19 mouse cellular contexts compared by ENCODE assay signal in the genomic region with DNA sequence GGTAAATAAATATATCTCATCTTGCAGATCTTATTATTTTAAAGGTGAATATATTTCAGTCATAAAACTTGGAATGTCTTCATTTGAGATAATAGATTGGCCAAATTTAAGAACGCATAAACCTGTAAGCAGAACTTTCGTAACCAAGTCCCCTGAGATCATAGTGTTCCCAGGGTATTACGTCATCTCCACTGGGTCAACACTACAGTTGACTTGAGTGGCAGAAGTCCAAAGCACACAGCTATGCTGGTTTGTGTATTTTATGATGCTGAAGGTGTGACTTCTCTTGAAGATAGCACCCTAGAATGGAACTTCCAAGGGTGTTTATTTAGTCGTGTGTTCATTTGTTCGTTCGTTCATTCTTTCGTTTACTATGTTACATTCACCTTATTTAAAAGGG.
DNase-seq lines count a peak whose midpoint lies in the region; ATAC-seq and TF ChIP-seq lines count a peak whose summit lies in the region.
"Had no signal": no experiment of that assay in that cellular context is flagged by ENCODE, and none has a peak within 500 bp of the region (broad histone marks: within the 10 kb centered on the region; RNA-seq: fewer than 3 reads in every experiment).

No protein-coding gene starts in this region.

- no peak for TF ChIP-seq POLR2A in heart, adult 2 months (IDR thresholded peaks at IDR 0.05; ENCODE audit: insufficient read depth, low read depth, low read length)

- WGBS in heart, adult 2 months, result 70% methylated on average over 7 of the region's 7 CpGs
- WGBS in liver, postnatal 0 days (ENCODE audit: insufficient replicate concordance), result 61% methylated on average over 7 of the region's 7 CpGs
- WGBS in limb, embryonic 10.5 days, result 94% methylated on average over 7 of the region's 7 CpGs

- no peaks in the 10 kb centered on the region for H3K4me1 ChIP-seq in heart, adult 2 months (ENCODE audit: control insufficient read depth, insufficient read depth, low read length)
- H3K4me1 ChIP-seq in liver, postnatal 0 days (ENCODE audit: insufficient read depth), result peaks cover 11% of the 10 kb centered on the region
- H3K4me1 ChIP-seq in limb, embryonic 10.5 days, result peaks cover 22% of the 10 kb centered on the region
- H3K4me1 ChIP-seq: midbrain, embryonic 10.5 days had no signal

- peak; percentile 81 for ATAC-seq in liver, postnatal 0 days
- ATAC-seq in erythroblast, adult 5-6 weeks (replicated peaks; ENCODE audit: low FRiP score, poor library complexity, severe bottlenecking), result no peak
- ATAC-seq: CD4-positive, CD25-positive, alpha-beta regulatory T cell, adult 4 months; inflammation-experienced regulatory T-cells, adult 6 months had no signal

- no peak overlapping the region for H3K4me3 ChIP-seq in heart, adult 2 months
- no peak overlapping the region for H3K4me3 ChIP-seq in liver, postnatal 0 days (ENCODE audit: low read depth, low read length)
- no peak overlapping the region for H3K4me3 ChIP-seq in limb, embryonic 10.5 days
- H3K4me3 ChIP-seq: erythroblast, embryonic 14.5 days; left cerebral cortex, adult 2 months; midbrain, embryonic 10.5 days; myocyte had no signal

- no peaks in the 10 kb centered on the region for H3K9me3 ChIP-seq in liver, postnatal 0 days (ENCODE audit: low read length)
- no peaks in the 10 kb centered on the region for H3K9me3 ChIP-seq in limb, embryonic 10.5 days (replicated peaks)
- H3K9me3 ChIP-seq: midbrain, embryonic 10.5 days had no signal

- H3K36me3 ChIP-seq in heart, adult 2 months (ENCODE audit: control insufficient read depth, insufficient read depth, low read length), result no peaks in the 10 kb centered on the region
- H3K36me3 ChIP-seq in liver, postnatal 0 days (replicated peaks; ENCODE audit: insufficient read depth, low read length), result no peaks in the 10 kb centered on the region
- no peaks in the 10 kb centered on the region for H3K36me3 ChIP-seq in limb, embryonic 10.5 days
- H3K36me3 ChIP-seq: midbrain, embryonic 10.5 days had no signal

- H3K9ac ChIP-seq in heart, adult 2 months (ENCODE audit: low read depth, low read length), result no peak overlapping the region
- no peak overlapping the region for H3K9ac ChIP-seq in liver, postnatal 0 days (replicated peaks)

- no peak overlapping the region for H3K27ac ChIP-seq in heart, adult 2 months
- H3K27ac ChIP-seq in liver, postnatal 0 days (ENCODE audit: low read depth), result peak overlapping the region; percentile 83
- no peak overlapping the region for H3K27ac ChIP-seq in limb, embryonic 10.5 days
- H3K27ac ChIP-seq: left cerebral cortex, adult 2 months; midbrain, embryonic 10.5 days had no signal

- no peaks in the 10 kb centered on the region for H3K79me2 ChIP-seq in heart, adult 2 months (replicated peaks; ENCODE audit: control insufficient read depth, insufficient read depth, low read length)

- intact Hi-C loops in heart, adult 2 months (cut with DNase I), result no loop called here

- DNase-seq in heart, adult 8-10 months (ENCODE audit: low spot score), result peak; percentile 19
- DNase-seq in heart, adult 2 months, result no peak
- DNase-seq in adipocyte (ENCODE audit: low spot score), result peak; percentile 76
- DNase-seq in liver, postnatal 0 days, result peak; percentile 42
- peak; percentile 7 for DNase-seq in skeletal muscle tissue, adult 2 months (ENCODE audit: low read depth, low spot score)
- DNase-seq in spleen, postnatal 10 days (ENCODE audit: low spot score in 2 of 2), result no peak
- DNase-seq in limb, embryonic 10.5 days (ENCODE audit: low spot score), result no peak
- DNase-seq: cerebellum, adult 18-20 months; embryo, embryonic 11 days; heart, postnatal 36 days; kidney, postnatal 36 days; thymus, adult 2 months had no signal

- no peak for TF ChIP-seq EP300 in heart, adult 2 months (IDR thresholded peaks at IDR 0.05; ENCODE audit: insufficient read depth, low read depth, low read length)
- peak; percentile 88 for TF ChIP-seq EP300 in liver, postnatal 0 days (IDR thresholded peaks at IDR 0.05; ENCODE audit: low read depth)

- no peak overlapping the region for H3K4me2 ChIP-seq in liver, postnatal 0 days (ENCODE audit: low read depth, low read length)

- no peaks in the 10 kb centered on the region for H3K27me3 ChIP-seq in heart, adult 2 months (ENCODE audit: control insufficient read depth, insufficient read depth, low read length)
- H3K27me3 ChIP-seq in liver, postnatal 0 days (ENCODE audit: insufficient read depth, low read length), result no peaks in the 10 kb centered on the region
- H3K27me3 ChIP-seq in limb, embryonic 10.5 days (ENCODE audit: low read depth, poor library complexity, severe bottlenecking), result no peaks in the 10 kb centered on the region

- TF ChIP-seq CTCF in heart, adult 2 months (IDR thresholded peaks at IDR 0.05), result no peak
- TF ChIP-seq CTCF in liver, postnatal 0 days (IDR thresholded peaks at IDR 0.05; ENCODE audit: low read depth), result no peak

Comparison
In these comparisons a context has a peak if more than half of its experiments do, and no peak if none do; other contexts are left out.
1. DNase-seq: peak in heart, adult 8-10 months (single experiment), adipocyte (single experiment), liver, postnatal 0 days (single experiment) and skeletal muscle tissue, adult 2 months (single experiment); none in heart, adult 2 months (0 of 2), spleen, postnatal 10 days (0 of 2) and limb, embryonic 10.5 days (single experiment).